Mouse (Mus musculus): Measurements from ENCODE around the gene Sppl3.

GRCm38 (mm10) chr5:114968651-114969050 is 42.3 kb upstream of the Sppl3 start:
- TF ChIP-seq CTCF (IDR thresholded peaks at IDR 0.05), result no peak
- no peak for TF ChIP-seq EP300 (IDR thresholded peaks at IDR 0.05)

All from lung, postnatal 0 days (tissue).